Mouse (Mus musculus) cerebellum, postnatal 25 days (tissue): ENCODE measurements around the gene Pmpcb.

Experiments used
- DNase-seq, 2 experiments: peaks; one replicate each; pipeline ENCODE4 v3.0.0; 2021; ENCODE audit warnings: mixed read lengths in 2 of 2

The Pmpcb gene

DNA sequence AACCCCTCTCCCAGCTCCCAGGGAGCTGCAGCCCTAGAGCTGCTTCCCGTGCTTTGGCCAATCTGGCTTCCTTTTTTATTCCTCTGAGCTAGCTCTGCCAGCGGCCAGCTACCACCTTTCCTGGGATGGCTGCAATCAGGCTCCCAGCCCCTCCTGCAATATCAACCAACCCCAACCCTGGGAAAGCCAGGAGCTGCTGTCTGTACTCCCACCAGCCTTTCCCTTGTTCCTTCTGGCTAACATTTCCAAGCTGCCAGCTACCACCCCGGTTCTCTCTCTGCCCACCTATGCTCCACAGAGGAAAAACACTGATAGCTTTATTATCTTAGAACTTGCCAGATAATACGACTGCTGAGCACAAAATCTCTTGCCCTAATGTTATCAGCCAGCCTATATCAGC lies 67.9 kb downstream of the Pmpcb start:
- DNase-seq: no peak
